Mouse (Mus musculus): ENCODE results near the gene Fkbp8.
"Not testable (repeated sequence)": the region's sequence is repeated elsewhere in the genome, so short reads cannot be mapped to it uniquely, and the experiment has no call there.

Gene Fkbp8

GRCm38 (mm10) chr8:70501820-70502529, 25.5 kb upstream of the Fkbp8 start:
- no peak for DNase-seq (ENCODE audit: low spot score in 2 of 2)

GRCm38 (mm10) chr8:70502540-70502939, 25.0 kb upstream of the Fkbp8 start:
- DNase-seq (ENCODE audit: low spot score in 2 of 2): no peak

GRCm38 (mm10) chr8:70503062-70503750, 24.3 kb upstream of the Fkbp8 start:
- no peak for DNase-seq (ENCODE audit: low spot score in 2 of 2)

- DNase-seq (ENCODE audit: low spot score in 2 of 2): no peak
Measured at GRCm38 (mm10) chr8:70504291-70504716, 23.2 kb upstream of the Fkbp8 start.

GRCm38 (mm10) chr8:70504851-70505250, 22.7 kb upstream of the Fkbp8 start:
- DNase-seq (ENCODE audit: low spot score in 2 of 2): peak; percentile 62 to 63

- DNase-seq (ENCODE audit: low spot score in 2 of 2): no peak
Measured at GRCm38 (mm10) chr8:70505698-70506327, 21.7 kb upstream of the Fkbp8 start.

GRCm38 (mm10) chr8:70506328-70507026, 21.0 kb upstream of the Fkbp8 start, which contains the start of gene Rex1bd:
Gene Rex1bd (minus strand): TSS chr8:70506752.
- DNase-seq (ENCODE audit: low spot score in 2 of 2): peak; percentile 87 to 90

- no peak for DNase-seq (ENCODE audit: low spot score in 2 of 2)
Measured at GRCm38 (mm10) chr8:70507027-70507393, 20.5 kb upstream of the Fkbp8 start.

GRCm38 (mm10) chr8:70509281-70509952, 18.1 kb upstream of the Fkbp8 start:
- DNase-seq (ENCODE audit: low spot score in 2 of 2): no peak

GRCm38 (mm10) chr8:70510228-70510915, 17.2 kb upstream of the Fkbp8 start, which contains the start of gene Uba52:
Gene Uba52 (minus strand): TSS chr8:70510801.
- DNase-seq (ENCODE audit: low spot score in 2 of 2): peak; percentile 95 to 97

- DNase-seq (ENCODE audit: low spot score in 2 of 2): not testable (repeated sequence)
Measured at GRCm38 (mm10) chr8:70511174-70511573, 16.4 kb upstream of the Fkbp8 start.

- DNase-seq (ENCODE audit: low spot score in 2 of 2): no peak
Measured at GRCm38 (mm10) chr8:70511770-70512169, 15.8 kb upstream of the Fkbp8 start.

GRCm38 (mm10) chr8:70512253-70512903, 15.1 kb upstream of the Fkbp8 start:
- no peak for DNase-seq (ENCODE audit: low spot score in 2 of 2)

GRCm38 (mm10) chr8:70513441-70513840, 14.1 kb upstream of the Fkbp8 start:
- no peak for DNase-seq (ENCODE audit: low spot score in 2 of 2)

GRCm38 (mm10) chr8:70517940-70518643, 9.4 kb upstream of the Fkbp8 start:
- no peak for DNase-seq (ENCODE audit: low spot score in 2 of 2)

- no peak for DNase-seq (ENCODE audit: low spot score in 2 of 2)
Measured at GRCm38 (mm10) chr8:70519043-70519442, 8.5 kb upstream of the Fkbp8 start.

GRCm38 (mm10) chr8:70519606-70520005, 7.9 kb upstream of the Fkbp8 start:
- no peak for DNase-seq (ENCODE audit: low spot score in 2 of 2)

GRCm38 (mm10) chr8:70522592-70523403, 4.7 kb upstream of the Fkbp8 start:
- peak; percentile 95 for DNase-seq (ENCODE audit: low spot score in 2 of 2)

GRCm38 (mm10) chr8:70527111-70527511, 413 bp upstream of the Fkbp8 start:
- no peak for DNase-seq (ENCODE audit: low spot score in 2 of 2)
